8 mouse cellular contexts compared by ENCODE assay signal in genomic region chr4:43493186-43493845, GRCm38 (mm10). TPM values are rescaled to one million over a fixed set of nuclear protein-coding genes. Genes with fewer than 3 reads are reported as not detected.
DNase-seq lines count a peak whose midpoint lies in the region; ATAC-seq lines count a peak whose summit lies in the region.

No protein-coding gene starts in this region.

- H3K9ac ChIP-seq in hindbrain, embryonic 13.5 days = peak overlapping the region; percentile 84

- peak overlapping the region; percentile 62 for H3K4me2 ChIP-seq in hindbrain, embryonic 13.5 days

- peak overlapping the region; percentile 91 for H3K27ac ChIP-seq in hindbrain, embryonic 13.5 days

- DNase-seq in R1 (ENCODE audit: low read depth, low spot score) = peak; percentile 93
- DNase-seq in cerebellum, postnatal 14 days = peak; percentile 98 to 99
- peak; percentile 93 to 96 for DNase-seq in frontal cortex, postnatal 14 days (ENCODE audit: low spot score in 2 of 2)
- DNase-seq in layer of hippocampus, postnatal 36 days = peak; percentile 95
- peak; percentile 94 for DNase-seq in lung, postnatal 25 days (ENCODE audit: low spot score)
- DNase-seq in retina, adult 2 months (ENCODE audit: low read depth, low spot score) = peak; percentile 94
- peak; percentile 99 for DNase-seq in thymus, postnatal 25 days

- WGBS in hindbrain, embryonic 13.5 days = 0% methylated on average over 47 of the region's 47 CpGs

- peak overlapping the region; percentile 65 for H3K4me3 ChIP-seq in hindbrain, embryonic 13.5 days

- no peaks in the 10 kb centered on the region for H3K9me3 ChIP-seq in hindbrain, embryonic 13.5 days

- H3K4me1 ChIP-seq in hindbrain, embryonic 13.5 days (replicated peaks) = peaks cover 25% of the 10 kb centered on the region

- ATAC-seq in hindbrain, embryonic 13.5 days (ENCODE audit: low FRiP score) = peak; percentile 93

- peaks cover 3% of the 10 kb centered on the region; the same call in 1 of the 2 replicates for H3K36me3 ChIP-seq in hindbrain, embryonic 13.5 days

- no peaks in the 10 kb centered on the region for H3K27me3 ChIP-seq in hindbrain, embryonic 13.5 days

RNA-seq across cellular contexts. Expression of gene Ccdc107, which starts 0.6 kb away (rescaled TPM):
- polyA plus RNA-seq in hindbrain, embryonic 13.5 days (2015; fragmentation: Nextera tagmentation; extraction: Ambion mirVana) = 65.1 and 69.0 TPM in 2 replicates
- 10 to 100 TPM; 25.0 to 26.0 TPM for total RNA-seq in layer of hippocampus, postnatal 36 days (2021)

RNA-seq across cellular contexts. Expression of gene Arhgef39, which starts 6.2 kb away (rescaled TPM):
- polyA plus RNA-seq in hindbrain, embryonic 13.5 days (2015; fragmentation: Nextera tagmentation; extraction: Ambion mirVana) = 8.4 and 8.9 TPM in 2 replicates
- total RNA-seq in layer of hippocampus, postnatal 36 days (2021) = under 1 TPM; 0.56 to 0.82 TPM

RNA-seq across cellular contexts. Expression of gene Sit1, which starts 9.8 kb away (rescaled TPM):
- not detected in 2 replicates for polyA plus RNA-seq in hindbrain, embryonic 13.5 days (2015; fragmentation: Nextera tagmentation; extraction: Ambion mirVana)
- not detected for total RNA-seq in layer of hippocampus, postnatal 36 days (2021)

RNA-seq across cellular contexts. Expression of gene Car9, which starts 13.4 kb away (rescaled TPM):
- 0.19 and 0.25 TPM in 2 replicates for polyA plus RNA-seq in hindbrain, embryonic 13.5 days (2015; fragmentation: Nextera tagmentation; extraction: Ambion mirVana)
- under 1 TPM; 0.17 to 0.35 TPM for total RNA-seq in layer of hippocampus, postnatal 36 days (2021)

RNA-seq across cellular contexts. Expression of gene Tpm2, which starts 30.2 kb away (rescaled TPM):
- 18.8 and 20.9 TPM in 2 replicates for polyA plus RNA-seq in hindbrain, embryonic 13.5 days (2015; fragmentation: Nextera tagmentation; extraction: Ambion mirVana)
- 1 to 10 TPM; 4.8 to 6.9 TPM for total RNA-seq in layer of hippocampus, postnatal 36 days (2021)

Comparison
In these comparisons a context has a peak if more than half of its experiments do, and no peak if none do; other contexts are left out.
1. Peak in every context shown above with its lines: DNase-seq, ATAC-seq, H3K4me3 ChIP-seq and H3K27ac ChIP-seq.